Comparison of ENCODE assay signal across 10 mouse cellular contexts in the genomic region with DNA sequence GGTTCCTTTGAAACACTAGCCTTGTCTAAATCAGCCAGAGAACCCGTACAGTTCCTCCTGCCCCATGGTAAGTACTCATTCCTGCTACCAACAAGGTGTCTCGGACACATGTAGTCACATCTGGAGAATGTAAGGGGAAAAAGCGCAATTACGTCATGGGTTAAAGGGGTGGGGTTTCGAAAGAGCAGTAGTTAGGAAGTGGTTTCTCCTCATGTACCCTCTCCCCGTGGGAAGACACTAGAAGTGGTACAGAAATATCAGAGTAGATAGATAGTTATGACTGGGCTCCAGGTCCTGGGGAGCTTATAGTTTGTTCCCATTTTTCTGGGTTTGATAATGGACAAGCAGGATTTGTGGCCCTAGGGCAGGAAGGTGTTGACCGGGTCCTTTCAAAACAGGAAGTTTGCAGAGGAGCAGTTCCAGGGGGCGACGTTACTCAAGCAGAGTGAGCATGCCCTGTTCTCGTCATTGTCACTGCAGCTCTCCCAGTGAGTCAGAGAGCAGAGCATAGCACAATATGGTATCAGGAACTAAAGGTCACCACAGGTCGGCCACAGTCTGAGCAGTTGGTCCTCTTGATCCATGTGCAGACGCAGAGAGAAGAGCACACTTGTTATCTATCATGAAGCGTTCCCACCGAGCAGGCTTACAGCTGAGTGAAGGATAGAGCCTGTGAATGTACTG. TPM values are rescaled to one million over a fixed set of nuclear protein-coding genes. Genes with fewer than 3 reads are reported as not detected.
DNase-seq lines count a peak whose midpoint lies in the region; ATAC-seq and TF ChIP-seq lines count a peak whose summit lies in the region.
"Had no signal": no experiment of that assay in that cellular context is flagged by ENCODE, and none has a peak within 500 bp of the region (broad histone marks: within the 10 kb centered on the region; RNA-seq: fewer than 3 reads in every experiment).

No protein-coding gene starts in this region.

- H3K4me1 ChIP-seq in hindbrain, embryonic 11.5 days (replicated peaks; ENCODE audit: control insufficient read depth, insufficient read depth, low read length), result no peaks in the 10 kb centered on the region
- H3K4me1 ChIP-seq in hindbrain, postnatal 0 days (ENCODE audit: insufficient read depth, low read length), result peaks cover 4% of the 10 kb centered on the region; the same call in 1 of the 2 replicates
- H3K4me1 ChIP-seq in MEL (ENCODE audit: control insufficient read depth in 1 of 2, insufficient read depth in 2 of 2, low read length in 2 of 2), result peaks cover 5 to 6% of the 10 kb centered on the region in 2 experiments

- no peak for TF ChIP-seq CTCF in hindbrain, postnatal 0 days (IDR thresholded peaks at IDR 0.05; ENCODE audit: low read depth)
- no peak; a peak in 1 of 6 replicates for TF ChIP-seq CTCF in MEL (IDR thresholded peaks at IDR 0.05 in 2 of 3, conservative IDR thresholded peaks at IDR 0.05 in 1 of 3; ENCODE audit: control insufficient read depth in 1 of 3, insufficient read depth in 1 of 3, low read depth in 2 of 3, low read length in 3 of 3, poor library complexity in 1 of 3, severe bottlenecking in 1 of 3)

- no peaks in the 10 kb centered on the region for H3K27me3 ChIP-seq in hindbrain, embryonic 11.5 days (ENCODE audit: control insufficient read depth, insufficient read depth, low read length)
- no peaks in the 10 kb centered on the region for H3K27me3 ChIP-seq in hindbrain, postnatal 0 days (ENCODE audit: insufficient read depth, low read length)
- H3K27me3 ChIP-seq in MEL (ENCODE audit: control insufficient read depth in 1 of 2, insufficient read depth in 2 of 2, low read length in 2 of 2), result no peaks in the 10 kb centered on the region

- 74% methylated on average over 14 of the region's 14 CpGs for WGBS in hindbrain, embryonic 11.5 days
- WGBS in hindbrain, postnatal 0 days, result 78% methylated on average over 14 of the region's 14 CpGs

- H3K36me3 ChIP-seq in hindbrain, embryonic 11.5 days (ENCODE audit: control insufficient read depth, insufficient read depth, low read length), result no peaks in the 10 kb centered on the region
- peaks cover 5% of the 10 kb centered on the region; the same call in 1 of the 2 replicates for H3K36me3 ChIP-seq in hindbrain, postnatal 0 days (ENCODE audit: insufficient read depth, low read length)
- peaks cover 0 to 8% of the 10 kb centered on the region in 2 experiments; a peak in 2 of 4 replicates for H3K36me3 ChIP-seq in MEL (ENCODE audit: control insufficient read depth in 1 of 2, insufficient read depth in 2 of 2, low read length in 2 of 2)

- H3K4me2 ChIP-seq in hindbrain, embryonic 11.5 days (replicated peaks; ENCODE audit: low read depth, low read length), result no peak overlapping the region
- H3K4me2 ChIP-seq in hindbrain, postnatal 0 days (ENCODE audit: low read depth, low read length), result no peak overlapping the region

- H3K4me3 ChIP-seq in hindbrain, embryonic 11.5 days (ENCODE audit: low read depth, low read length), result no peak overlapping the region
- no peak overlapping the region for H3K4me3 ChIP-seq in hindbrain, postnatal 0 days (ENCODE audit: low read length)
- peak overlapping the region; percentile 62 to 81 for H3K4me3 ChIP-seq in MEL (ENCODE audit: control insufficient read depth in 1 of 2, insufficient read depth in 1 of 2, low read depth in 2 of 2, low read length in 2 of 2)

- peak; percentile 27 for DNase-seq in hindbrain, embryonic 11.5 days (ENCODE audit: low spot score)
- no peak for DNase-seq in hindbrain, postnatal 0 days (ENCODE audit: low spot score)
- peak; percentile 34 for DNase-seq in CD4-positive helper T cell, adult 2 months (ENCODE audit: low read depth, low spot score)
- peak; percentile 87 for DNase-seq in MEL (ENCODE audit: low read depth, low spot score)
- DNase-seq in right cerebral cortex, postnatal 14 days, result no peak
- no peak for DNase-seq in spleen, postnatal 14 days (ENCODE audit: low spot score in 2 of 2)
- DNase-seq in cerebellum, adult 11-12 months, result no peak
- DNase-seq: cerebellum, adult 9-11 months; kidney, adult 9 months had no signal

- no peak for TF ChIP-seq RAD21 in MEL (IDR thresholded peaks at IDR 0.05; ENCODE audit: low read depth, low read length)

- 0 out of 4 replicates have a peak, but pooled peaks of 1 of the 2 experiments have one; percentile 5 for TF ChIP-seq EP300 in MEL (IDR thresholded peaks at IDR 0.05; ENCODE audit: low read depth in 1 of 2, low read length in 2 of 2)

- peak; percentile 38 to 52; a peak in 2 of 4 replicates for TF ChIP-seq POLR2A in MEL (IDR thresholded peaks at IDR 0.05; ENCODE audit: control insufficient read depth in 1 of 2, insufficient read depth in 1 of 2, low read depth in 1 of 2, low read length in 2 of 2, poor library complexity in 1 of 2)

- H3K9me3 ChIP-seq in hindbrain, embryonic 11.5 days (ENCODE audit: control insufficient read depth, low read length), result no peaks in the 10 kb centered on the region
- H3K9me3 ChIP-seq in hindbrain, postnatal 0 days (ENCODE audit: low read length), result no peaks in the 10 kb centered on the region
- no peaks in the 10 kb centered on the region for H3K9me3 ChIP-seq in MEL (replicated peaks; ENCODE audit: insufficient read depth, low read length)

- ATAC-seq in hindbrain, embryonic 11.5 days (ENCODE audit: low FRiP score), result no peak
- no peak for ATAC-seq in hindbrain, postnatal 0 days
- peak; percentile 82 for ATAC-seq in megakaryocyte, adult 5-6 weeks (ENCODE audit: poor library complexity, severe bottlenecking)

- H3K79me2 ChIP-seq in MEL (ENCODE audit: control insufficient read depth, insufficient read depth, low read length, poor library complexity), result no peaks in the 10 kb centered on the region

- peak overlapping the region; percentile 55; the same call in 1 of the 2 replicates for H3K27ac ChIP-seq in hindbrain, embryonic 11.5 days (ENCODE audit: low read depth, low read length)
- H3K27ac ChIP-seq in hindbrain, postnatal 0 days, result no peak overlapping the region
- H3K27ac ChIP-seq in MEL (ENCODE audit: control insufficient read depth, low read depth, low read length), result peak overlapping the region; percentile 38

- no peak overlapping the region for H3K9ac ChIP-seq in hindbrain, embryonic 11.5 days (ENCODE audit: low read depth, low read length)
- no peak overlapping the region for H3K9ac ChIP-seq in hindbrain, postnatal 0 days (replicated peaks; ENCODE audit: low read length)
- H3K9ac ChIP-seq in MEL (ENCODE audit: control insufficient read depth, low read depth, low read length, poor library complexity, severe bottlenecking), result peak overlapping the region; percentile 66

TF ChIP-seq in MEL, 35 proteins besides CTCF, POLR2A, EP300 and RAD21:
- TF ChIP-seq HCFC1 (IDR thresholded peaks at IDR 0.05; ENCODE audit: low read depth, low read length) (peak; percentile 61; the same call in 1 of the 2 replicates), TAL1 (IDR thresholded peaks at IDR 0.05; ENCODE audit: low read length) (no peak), JUND (IDR thresholded peaks at IDR 0.05; ENCODE audit: low read depth, low read length) (no peak), TBP (IDR thresholded peaks at IDR 0.05; ENCODE audit: low read depth, low read length) (0 out of 2 replicates have a peak, but pooled peaks have one; percentile 39), MYC (IDR thresholded peaks at IDR 0.05; ENCODE audit: low read depth, low read length) (0 out of 2 replicates have a peak, but pooled peaks have one; percentile 17), ELF1 (IDR thresholded peaks at IDR 0.05; ENCODE audit: low read depth, low read length) (0 out of 2 replicates have a peak, but pooled peaks have one; percentile 45), NRF1 (IDR thresholded peaks at IDR 0.05; ENCODE audit: insufficient read depth, low read depth, low read length, poor library complexity, severe bottlenecking) (0 out of 2 replicates have a peak, but pooled peaks have one; percentile 28), KAT2A (conservative IDR thresholded peaks at IDR 0.05; ENCODE audit: low read depth, low read length) (no peak; the same call in 1 of the 2 replicates), ZMIZ1 (IDR thresholded peaks at IDR 0.05; ENCODE audit: low read depth, low read length) (no peak), TCF12 (IDR thresholded peaks at IDR 0.05; ENCODE audit: low read depth, low read length) (no peak), SIN3A (IDR thresholded peaks at IDR 0.05; ENCODE audit: low read length) (peak; percentile 40; the same call in 1 of the 2 replicates), ETS1 (IDR thresholded peaks at IDR 0.05; ENCODE audit: low read depth, low read length) (peak; percentile 11; the same call in 1 of the 2 replicates), POLR2AphosphoS2 (IDR thresholded peaks at IDR 0.05; ENCODE audit: low read length) (no peak), BHLHE40 (IDR thresholded peaks at IDR 0.05; ENCODE audit: borderline replicate concordance, low read depth, low read length) (no peak), MAX (IDR thresholded peaks at IDR 0.05; ENCODE audit: low read length) (peak; percentile 50; the same call in 1 of the 2 replicates), CHD2 (IDR thresholded peaks at IDR 0.05; ENCODE audit: low read length) (no peak), MYB (IDR thresholded peaks at IDR 0.05; ENCODE audit: low read depth, low read length) (no peak), NELFE (IDR thresholded peaks at IDR 0.05; ENCODE audit: low read depth, low read length) (0 out of 2 replicates have a peak, but pooled peaks have one; percentile 39), MAZ (IDR thresholded peaks at IDR 0.05; ENCODE audit: low read depth, low read length) (no peak)

RNA-seq across cellular contexts. Expression of a gene that starts 30.1 kb away (rescaled TPM):
- 29.8 and 31.8 TPM in 2 replicates for polyA plus RNA-seq in hindbrain, embryonic 11.5 days (2014; fragmentation: Nextera tagmentation; extraction: Ambion mirVana)
- total RNA-seq in hindbrain, postnatal 0 days (2014; rRNA removed), result 3.7 and 10.1 TPM in 2 replicates
- polyA plus RNA-seq in hindbrain, postnatal 0 days (2015; fragmentation: Nextera tagmentation; extraction: Ambion mirVana), result 24.5 and 27.9 TPM in 2 replicates
- total RNA-seq in MEL (2012; rRNA removed), result 15.4 and 19.7 TPM in 2 replicates
- 10 to 100 TPM in 1 of 2 experiments, not detected in 1; 15.8 TPM for polyA plus RNA-seq in MEL (2012; ENCODE audit: insufficient read depth in 1 of 2, insufficient read length in 2 of 2, low read depth in 1 of 2, low replicate concordance in 2 of 2, missing spikeins in 1 of 2)
- total RNA-seq in megakaryocyte, adult 5-6 weeks (2015), result 11.5 and 15.1 TPM in 2 replicates
- total RNA-seq in megakaryocyte, adult 5-6 weeks (2017), result 22.4 and 23.9 TPM in 2 replicates

Comparison
In these comparisons a context has a peak if more than half of its experiments do, and no peak if none do; other contexts are left out.
1. DNase-seq: peak in hindbrain, embryonic 11.5 days (single experiment), CD4-positive helper T cell, adult 2 months (single experiment) and MEL (single experiment); none in hindbrain, postnatal 0 days (single experiment), right cerebral cortex, postnatal 14 days (single experiment), spleen, postnatal 14 days (0 of 2) and cerebellum, adult 11-12 months (single experiment).
2. H3K4me3 ChIP-seq: peak in MEL (2 of 2); none in hindbrain, embryonic 11.5 days (single experiment) and hindbrain, postnatal 0 days (single experiment).